Mouse (Mus musculus) lung, embryonic 14.5 days (tissue): ENCODE results near the gene Ddx28. TPM values are rescaled to one million over a fixed set of nuclear protein-coding genes. Genes with fewer than 3 reads are reported as not detected.

ENCODE experiments used
- ATAC-seq: fragments of 200-750 bp; cut with Nextera tagmentation; 2 replicates; pipeline ENCODE4 v1.8.0; 2017; ENCODE audit warnings: mild to moderate bottlenecking, moderate TSS enrichment, moderate library complexity; ENCODE audit not compliant: insufficient read depth
- DNase-seq: peaks from one replicate; pipeline ENCODE4 v3.0.0-alpha.2; 2015
- H3K27ac ChIP-seq: fragments of 300-500 bp; sonication (generic); 2 replicates; pipeline ENCODE4 v1.5.1; 2014; ENCODE audit warnings: low read depth, mild to moderate bottlenecking, moderate library complexity
- H3K27me3 ChIP-seq: fragments of 300-500 bp; sonication (generic); 2 replicates; pipeline ENCODE4 v1.6.1; 2014; ENCODE audit warnings: low read length, control low read depth; ENCODE audit not compliant: insufficient read depth
- H3K36me3 ChIP-seq: fragments of 300-500 bp; sonication (generic); 2 replicates; pipeline ENCODE4 v1.6.1; 2014; ENCODE audit warnings: control low read depth; ENCODE audit not compliant: insufficient read depth
- H3K4me1 ChIP-seq: fragments of 300-500 bp; sonication (generic); 2 replicates; pipeline ENCODE4 v1.6.1; 2014; ENCODE audit warnings: antibody characterized with exemption, control low read depth; ENCODE audit not compliant: insufficient read depth
- H3K4me2 ChIP-seq: fragments of 300-500 bp; sonication (generic); 2 replicates; pipeline ENCODE4 v1.6.1; 2014; ENCODE audit warnings: mild to moderate bottlenecking
- H3K4me3 ChIP-seq: fragments of 300-500 bp; sonication (generic); 2 replicates; pipeline ENCODE4 v1.5.1; 2014; ENCODE audit warnings: low read depth, low read length
- H3K9ac ChIP-seq: fragments of 300-500 bp; sonication (generic); 2 replicates; pipeline ENCODE4 v1.6.1; 2014
- H3K9me3 ChIP-seq: fragments of 300-500 bp; sonication (generic); 2 replicates; pipeline ENCODE4 v1.6.1; 2016; ENCODE audit warnings: low read depth, low read length, control low read depth
- CTCF ChIP-seq: IDR thresholded peaks from 2 replicates; pipeline ENCODE4 v1.5.1; 2016; ENCODE audit warnings: antibody characterized with exemption, low read depth
- WGBS: fragments of 180-500 bp; shearing (Covaris S2); extraction: QIAGEN DNeasy Blood & Tissue Kit; methylation state at CpG from one replicate; pipeline ENCODE4 v1.1.7; 2014; 5-methylcytosine and 5-hydroxymethylcytosine counted together
- polyA plus RNA-seq: library from polyadenylated mRNA; unstranded; fragments of >200 nt; fragmentation: Nextera tagmentation; extraction: Ambion mirVana; gene quantifications from 2 replicates; pipeline ENCODE4 v1.2.1, GENCODE M21; 2014

Gene Ddx28
- polyA plus RNA-seq, 1 experiment from 2014 or later = 19.1 TPM

GRCm38 (mm10) chr8:105961101-105961500, 50.6 kb downstream of the Ddx28 start:
- H3K4me1 ChIP-seq = peaks cover 3% of the 10 kb centered on the region; the same call in 1 of the 2 replicates
- no peaks in the 10 kb centered on the region for H3K27me3 ChIP-seq
- ATAC-seq (no peak), DNase-seq (no peak)
- H3K4me3 ChIP-seq = no peak overlapping the region
- no peak overlapping the region for H3K27ac ChIP-seq
- no peak for TF ChIP-seq CTCF
- no peak overlapping the region for H3K4me2 ChIP-seq
- whole genome bisulfite sequencing = 77% methylated on average over 14 of the region's 14 CpGs
- no peaks in the 10 kb centered on the region for H3K9me3 ChIP-seq
- no peak overlapping the region for H3K9ac ChIP-seq
- H3K36me3 ChIP-seq = peaks cover 44% of the 10 kb centered on the region

Other genes with a start within 250 kb of the Ddx28 start
- 12.2 and 13.8 TPM in 2 replicates for gene Ranbp10, start 184.5 kb downstream of the Ddx28 start, polyA plus RNA-seq
- gene Tsnaxip1, start 184.2 kb downstream of the Ddx28 start, polyA plus RNA-seq = 0.09 and 0.11 TPM in 2 replicates
- gene Cenpt, start 158.6 kb downstream of the Ddx28 start, polyA plus RNA-seq = 41.4 and 46.2 TPM in 2 replicates
- gene Thap11, start 156.8 kb downstream of the Ddx28 start, polyA plus RNA-seq = 62.7 and 70.7 TPM in 2 replicates
- 317 and 347 TPM in 2 replicates for gene Nutf2, start 151.3 kb downstream of the Ddx28 start, polyA plus RNA-seq
- gene Edc4, start 131.0 kb downstream of the Ddx28 start, polyA plus RNA-seq = 48.2 and 55.4 TPM in 2 replicates
- 0.97 TPM in 1 of 2 replicates, not detected in the other for gene Nrn1l, start 118.3 kb downstream of the Ddx28 start, polyA plus RNA-seq
- gene Pskh1, start 111.4 kb downstream of the Ddx28 start, polyA plus RNA-seq = 32.0 and 33.7 TPM in 2 replicates
- gene Ctrl, start 78.0 kb downstream of the Ddx28 start, polyA plus RNA-seq = 0.41 and 0.68 TPM in 2 replicates
- 33.6 and 34.0 TPM in 2 replicates for gene Psmb10, start 73.4 kb downstream of the Ddx28 start, polyA plus RNA-seq
- 1.2 and 2.1 TPM in 2 replicates for gene Lcat, start 68.5 kb downstream of the Ddx28 start, polyA plus RNA-seq
- gene Slc12a4, start 45.8 kb downstream of the Ddx28 start, polyA plus RNA-seq = 32.9 and 35.8 TPM in 2 replicates
- gene Dpep3, start 32.5 kb downstream of the Ddx28 start, polyA plus RNA-seq = not detected in 2 replicates
- 20.0 and 20.3 TPM in 2 replicates for gene Dus2, start 20.5 kb downstream of the Ddx28 start, polyA plus RNA-seq
- not detected in 2 replicates for gene Dpep2nb, start 5.9 kb downstream of the Ddx28 start, polyA plus RNA-seq
- gene Nfatc3, start 47.0 kb upstream of the Ddx28 start, polyA plus RNA-seq = 7.1 and 7.6 TPM in 2 replicates
- 29.6 and 31.1 TPM in 2 replicates for gene Esrp2, start 125.1 kb upstream of the Ddx28 start, polyA plus RNA-seq
- gene Pla2g15, start 138.5 kb upstream of the Ddx28 start, polyA plus RNA-seq = 3.5 and 3.8 TPM in 2 replicates
- gene Slc7a6, start 157.0 kb upstream of the Ddx28 start, polyA plus RNA-seq = 80.6 and 85.0 TPM in 2 replicates
- gene Slc7a6os, start 199.1 kb upstream of the Ddx28 start, polyA plus RNA-seq = 36.7 and 38.6 TPM in 2 replicates
- gene Prmt7, start 199.1 kb upstream of the Ddx28 start, polyA plus RNA-seq = 48.7 and 53.9 TPM in 2 replicates